Mouse (Mus musculus): ENCODE measurements around the gene Mphosph8.

Mphosph8 gene

GRCm38 (mm10) chr14:56667969-56668802 lies at the start of gene Mphosph8:
Gene Mphosph8, plus strand, starts transcription at chr14:56668248.
- in situ Hi-C loops (cut with MboI) = no loop called here

GRCm38 (mm10) chr14:56620425-56620824 lies 47.6 kb upstream of the Mphosph8 start:
- in situ Hi-C loops (cut with MboI) = no loop called here

GRCm38 (mm10) chr14:56626202-56626601 lies 41.8 kb upstream of the Mphosph8 start:
- in situ Hi-C loops (cut with MboI) = no loop called here

GRCm38 (mm10) chr14:56628336-56628735 lies 39.7 kb upstream of the Mphosph8 start:
- in situ Hi-C loops (cut with MboI) = no loop called here

GRCm38 (mm10) chr14:56631109-56631508 lies 36.9 kb upstream of the Mphosph8 start:
- in situ Hi-C loops (cut with MboI) = no loop called here

GRCm38 (mm10) chr14:56647206-56647605 lies 20.8 kb upstream of the Mphosph8 start:
- in situ Hi-C loops (cut with MboI) = no loop called here

GRCm38 (mm10) chr14:56649448-56649847 lies 18.6 kb upstream of the Mphosph8 start:
- in situ Hi-C loops (cut with MboI) = no loop called here

GRCm38 (mm10) chr14:56665651-56666050 lies 2.4 kb upstream of the Mphosph8 start:
- in situ Hi-C loops (cut with MboI) = no loop called here

- in situ Hi-C loops (cut with MboI) = no loop called here
These were observed 1.1 kb upstream of the Mphosph8 start for GRCm38 (mm10) chr14:56666909-56667308.

- in situ Hi-C loops (cut with MboI) = no loop called here
These were observed 1.1 kb downstream of the Mphosph8 start for GRCm38 (mm10) chr14:56669046-56669620.

GRCm38 (mm10) chr14:56685426-56685825 lies 17.4 kb downstream of the Mphosph8 start:
- in situ Hi-C loops (cut with MboI) = no loop called here

- in situ Hi-C loops (cut with MboI) = no loop called here
These were observed 21.1 kb downstream of the Mphosph8 start for GRCm38 (mm10) chr14:56689116-56689515.

- in situ Hi-C loops (cut with MboI) = no loop called here
These were observed 21.7 kb downstream of the Mphosph8 start for GRCm38 (mm10) chr14:56689766-56690165.

GRCm38 (mm10) chr14:56695495-56695894 lies 27.4 kb downstream of the Mphosph8 start:
- in situ Hi-C loops (cut with MboI) = no loop called here

- in situ Hi-C loops (cut with MboI) = no loop called here
These were observed 29.8 kb downstream of the Mphosph8 start for GRCm38 (mm10) chr14:56697836-56698235.

GRCm38 (mm10) chr14:56702644-56703043 lies 34.6 kb downstream of the Mphosph8 start:
- in situ Hi-C loops (cut with MboI) = loop anchor here (10.0 kb wide), 1 partner anchor 62 kb away; no protein-coding TSS in a partner anchor

GRCm38 (mm10) chr14:56705687-56706086 lies 37.6 kb downstream of the Mphosph8 start:
- in situ Hi-C loops (cut with MboI) = loop anchor here (10.0 kb wide), 1 partner anchor 59 kb away; no protein-coding TSS in a partner anchor

GRCm38 (mm10) chr14:56726493-56726892 lies 58.4 kb downstream of the Mphosph8 start:
- in situ Hi-C loops (cut with MboI) = no loop called here

- in situ Hi-C loops (cut with MboI) = no loop called here
These were observed 72.1 kb downstream of the Mphosph8 start for GRCm38 (mm10) chr14:56740175-56740574.
